Mouse (Mus musculus) layer of hippocampus, postnatal 10 days (tissue): ENCODE data around the gene Gm20538. TPM values are rescaled to one million over a fixed set of nuclear protein-coding genes. Genes with fewer than 3 reads are reported as not detected.

Experiments used
- DNase-seq, 2 experiments: peaks; one replicate each; pipeline ENCODE4 v3.0.0; 2021; ENCODE audit warnings: low spot score in 2 of 2
- long read RNA-seq: library from polyadenylated mRNA; stranded (forward); transcript quantifications from one replicate; pipeline ENCODE4 v2.0.0, GENCODE M21; 2023
- total RNA-seq, 2 experiments: library from RNA; stranded (reverse); gene quantifications; 2 replicates each; pipeline ENCODE4 v1.2.3; 2021

Gm20538 gene
- not detected for total RNA-seq
- long read RNA-seq: 0 reads

DNA sequence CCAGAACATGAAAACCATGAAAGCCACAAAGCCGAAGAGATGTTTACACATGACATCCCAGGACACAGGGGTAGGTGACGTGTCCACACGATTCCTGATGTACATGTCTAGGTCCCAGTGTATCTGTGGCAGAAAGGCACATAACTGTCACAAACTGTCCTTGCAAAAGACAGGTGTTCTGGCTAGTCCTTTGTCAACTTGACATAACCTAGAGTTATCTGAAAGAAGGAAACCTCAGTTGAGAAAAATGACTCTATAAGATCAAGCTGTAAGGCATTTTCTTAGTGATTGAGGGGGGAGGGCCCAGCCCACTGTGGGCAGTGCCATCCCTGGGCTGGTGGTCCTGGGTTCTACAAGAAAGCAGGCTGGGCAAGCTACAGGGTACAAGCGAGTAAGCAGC lies at the start of gene Gm20538:
Gm20538 (minus strand) TSS at position 101 of the 400 bp plus-strand sequence.
- no peak for DNase-seq

GRCm38 (mm10) chr19:44594180-44594579 lies 41.5 kb upstream of the Gm20538 start:
- DNase-seq: no peak

DNA sequence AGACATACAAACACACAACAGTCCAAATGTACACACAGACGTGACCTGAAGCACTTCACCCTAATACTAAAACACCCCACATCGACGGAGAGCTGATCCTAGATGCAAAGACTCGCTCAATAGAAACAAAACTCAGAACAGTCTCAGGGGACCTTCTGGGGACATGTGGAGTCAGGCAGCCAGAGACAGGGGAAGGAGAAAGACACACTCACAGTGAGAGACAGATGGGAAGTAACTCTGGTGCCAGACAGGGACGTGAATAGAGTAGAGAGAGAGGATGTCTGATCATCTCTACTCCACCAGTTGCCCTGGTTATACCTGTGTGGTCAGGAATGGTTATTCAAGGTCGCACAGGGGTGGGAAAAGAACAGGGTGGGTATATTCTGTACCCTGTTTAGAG lies 39.0 kb upstream of the Gm20538 start:
- DNase-seq: no peak

DNA sequence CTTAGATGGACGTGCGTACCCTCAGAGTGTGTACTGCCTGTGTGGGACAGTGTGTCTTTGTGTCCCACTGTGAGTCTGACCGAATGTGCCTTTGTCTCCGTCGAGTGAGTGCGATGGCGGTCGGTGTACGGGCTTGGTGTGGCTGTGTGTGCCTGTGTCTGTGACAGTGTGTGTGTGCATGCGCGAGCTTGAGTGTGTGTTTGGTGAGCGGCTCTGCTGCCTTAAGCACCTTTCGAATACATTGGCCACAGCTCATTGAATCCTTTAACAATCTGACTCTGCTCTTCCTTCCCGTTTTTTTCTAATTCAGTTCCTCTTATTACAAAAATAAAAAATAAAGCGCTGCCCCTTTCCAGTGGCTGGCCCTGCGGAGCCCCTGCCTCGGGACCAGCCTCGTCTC lies 38.4 kb upstream of the Gm20538 start:
- DNase-seq: no peak

GRCm38 (mm10) chr19:44589591-44590223 lies 37.1 kb upstream of the Gm20538 start:
- no peak for DNase-seq

- no peak for DNase-seq
These were observed 35.4 kb upstream of the Gm20538 start for GRCm38 (mm10) chr19:44588036-44588435.

- DNase-seq: peak; percentile 98
These were observed 30.1 kb upstream of the Gm20538 start for GRCm38 (mm10) chr19:44582638-44583309.

DNA sequence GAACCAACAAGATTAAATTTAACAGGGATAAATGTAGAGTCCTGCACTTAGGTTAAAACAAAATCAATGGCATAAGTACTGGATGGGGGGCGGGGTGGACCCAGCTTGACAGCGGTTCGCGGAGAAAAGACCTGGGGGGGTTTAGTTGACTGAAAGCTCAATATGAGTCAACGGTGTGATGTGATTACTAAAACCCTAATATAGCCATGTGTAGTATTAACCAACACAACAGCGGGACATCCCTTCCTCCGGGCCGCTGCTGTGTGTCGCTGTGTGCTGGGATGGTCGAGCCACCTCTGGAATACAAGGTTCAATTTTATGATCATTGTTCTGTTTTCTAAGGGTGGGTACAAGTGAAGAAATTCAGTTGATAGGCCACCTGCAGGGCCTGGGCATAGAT lies 29.5 kb upstream of the Gm20538 start:
- no peak for DNase-seq

GRCm38 (mm10) chr19:44578038-44578437 lies 25.4 kb upstream of the Gm20538 start:
- DNase-seq: no peak

- DNase-seq: no peak
These were observed 23.6 kb upstream of the Gm20538 start for GRCm38 (mm10) chr19:44576275-44576674.

DNA sequence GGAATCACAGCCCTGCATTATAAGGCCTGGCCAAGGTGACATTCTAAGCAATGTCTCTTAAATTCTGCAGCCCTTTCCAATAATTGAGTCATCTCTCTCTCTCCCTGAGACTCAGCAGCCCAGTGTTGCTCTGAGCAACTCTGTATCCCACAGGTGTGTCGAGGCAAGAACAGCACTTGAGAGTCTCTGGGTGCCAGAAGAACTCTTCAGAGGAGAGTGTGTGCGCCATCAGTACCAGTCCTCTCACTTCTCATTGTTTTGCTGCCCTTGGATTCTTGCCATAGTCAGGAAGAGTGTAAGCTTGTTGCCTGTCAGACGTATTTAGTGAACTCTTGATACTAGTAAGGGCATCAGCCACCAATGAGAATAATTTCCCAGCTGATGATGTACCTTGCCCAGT lies 15.1 kb upstream of the Gm20538 start:
- DNase-seq: no peak

DNA sequence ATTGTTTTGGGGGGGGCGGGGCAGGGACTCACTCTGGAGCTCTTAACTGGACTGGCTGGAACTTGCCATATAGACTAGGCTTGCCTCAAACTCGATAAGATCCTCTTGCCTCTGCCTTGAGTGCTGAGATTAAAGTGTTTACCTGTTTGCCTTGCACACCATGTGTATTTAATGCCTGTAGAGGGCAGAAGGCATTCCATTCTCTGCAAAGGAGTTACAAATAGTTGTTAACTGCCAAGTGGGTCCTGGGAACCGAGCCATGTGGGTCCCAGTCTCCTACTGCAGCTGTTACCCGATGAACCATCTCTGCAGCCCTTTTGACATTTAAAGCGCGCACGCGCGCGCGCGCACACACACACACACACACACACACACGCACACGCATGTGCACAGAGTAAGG lies 11.4 kb upstream of the Gm20538 start:
- DNase-seq: no peak

DNA sequence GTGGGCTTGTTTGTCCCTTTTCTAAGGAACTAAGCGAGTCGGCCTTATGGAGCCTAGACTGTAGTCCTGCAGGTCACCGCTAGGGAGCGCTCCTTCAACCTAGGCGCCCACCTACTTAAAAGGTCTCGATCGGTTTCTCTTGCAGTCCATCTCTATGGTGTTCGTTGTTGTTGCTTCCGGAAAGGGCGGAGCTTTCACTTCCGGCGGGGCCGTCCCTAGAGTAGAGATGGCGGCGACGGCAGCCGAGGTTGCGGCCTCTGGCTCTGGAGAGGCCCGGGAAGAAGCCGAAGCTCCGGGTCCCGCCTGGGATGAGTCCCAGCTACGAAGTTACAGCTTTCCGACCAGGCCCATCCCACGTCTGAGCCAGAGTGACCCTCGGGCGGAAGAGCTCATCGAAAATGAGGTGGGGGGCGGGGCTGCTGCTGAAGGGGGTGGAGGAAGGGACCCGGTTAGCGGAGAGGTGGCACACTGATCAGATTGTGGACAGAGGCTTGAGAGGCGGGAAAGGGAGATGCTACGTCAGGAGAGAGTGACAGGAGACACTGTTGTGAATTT lies 10.1 kb upstream of the Gm20538 start, which contains the start of gene Hif1an:
Hif1an (plus strand) TSS at position 199 of the 555 bp plus-strand sequence.
- DNase-seq: peak; percentile 95

GRCm38 (mm10) chr19:44554861-44555590 lies 2.4 kb upstream of the Gm20538 start, which contains the start of gene Ndufb8:
Gene Ndufb8, minus strand, starts transcription at chr19:44555440.
- peak; percentile 96 to 97 for DNase-seq

- DNase-seq: no peak
These were observed 1.8 kb upstream of the Gm20538 start for GRCm38 (mm10) chr19:44554490-44554860.

DNA sequence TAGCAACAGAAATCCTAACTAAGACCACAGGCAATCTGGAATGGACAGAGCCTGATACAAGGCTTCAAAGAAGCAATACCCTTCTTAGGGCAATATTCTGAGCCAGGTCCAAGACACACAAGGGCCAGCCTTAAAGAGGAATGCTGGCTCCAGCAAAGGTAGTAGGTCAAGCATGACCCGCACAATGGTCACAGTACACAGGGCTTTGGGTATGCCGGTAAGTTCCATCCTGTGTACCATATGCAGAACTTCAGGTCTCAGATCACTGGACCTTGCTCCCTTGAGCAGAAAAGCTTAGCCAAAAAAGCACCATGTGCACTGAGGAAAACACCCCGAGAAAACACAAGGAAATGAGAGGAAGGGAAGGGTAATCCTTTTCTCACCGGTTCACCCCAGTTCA lies 655 bp upstream of the Gm20538 start:
- no peak for DNase-seq

GRCm38 (mm10) chr19:44545321-44546041 lies 7.2 kb downstream of the Gm20538 start, which contains the start of gene Sec31b:
Gene Sec31b, minus strand, starts transcription at chr19:44545864.
- no peak for DNase-seq

GRCm38 (mm10) chr19:44544775-44545174 lies 7.9 kb downstream of the Gm20538 start:
- DNase-seq: peak; percentile 79 to 80

- DNase-seq: no peak
These were observed 8.3 kb downstream of the Gm20538 start for GRCm38 (mm10) chr19:44544372-44544771.

GRCm38 (mm10) chr19:44542694-44543178 lies 9.9 kb downstream of the Gm20538 start:
- no peak for DNase-seq

DNA sequence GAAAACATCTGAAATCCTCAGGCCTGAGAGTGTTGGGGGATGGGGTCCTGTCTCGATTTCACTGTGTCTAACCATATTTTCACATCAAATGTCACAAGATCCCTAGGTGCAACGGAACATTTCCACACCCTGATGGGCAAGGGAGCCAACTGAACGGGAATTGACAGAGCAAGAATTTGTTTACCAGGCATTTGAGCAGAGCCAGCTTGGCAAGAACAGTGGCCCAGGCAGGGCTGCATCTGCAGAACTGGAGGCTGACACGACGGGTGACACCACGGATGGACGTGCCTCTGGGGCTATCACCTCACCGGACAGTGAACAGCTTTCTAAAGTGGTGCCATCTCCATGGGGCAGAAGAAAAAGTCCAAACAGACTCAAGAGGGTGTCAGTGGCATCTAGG lies 15.2 kb downstream of the Gm20538 start:
- no peak for DNase-seq
